Mouse (Mus musculus): ENCODE results near the gene Rab5c. TPM values are rescaled to one million over a fixed set of nuclear protein-coding genes. Genes with fewer than 3 reads are reported as not detected.

Gene Rab5c
- total and polyA plus RNA-seq, 3 experiments, result 121 to 156 (median 150) TPM

DNA sequence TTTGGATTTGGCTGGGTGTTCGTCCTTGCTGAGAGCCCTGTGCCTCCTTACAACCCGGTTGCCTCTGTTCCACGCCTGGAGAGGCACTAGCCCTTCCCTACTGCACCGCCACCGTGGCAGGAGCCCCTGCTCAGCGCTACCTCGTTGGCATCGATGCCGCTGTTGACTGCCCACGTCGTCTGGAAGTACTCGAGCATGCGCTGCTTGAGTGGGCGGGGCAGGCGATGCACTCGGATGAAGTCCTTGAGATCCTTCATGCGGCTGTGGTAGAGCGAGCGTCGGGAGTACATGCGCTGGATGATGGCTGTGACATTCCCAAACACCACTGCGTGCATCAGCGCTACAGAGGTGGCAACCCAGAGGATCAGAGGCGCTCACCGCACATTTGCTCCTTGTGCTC, 11.5 kb upstream of the Rab5c start:
- Histone ChIP-seq H3K27ac (ENCODE audit: insufficient read depth, low read depth) (no peak overlapping the region), H3K4me1 (ENCODE audit: control insufficient read depth in 1 of 2, insufficient read depth in 2 of 2) (0 out of 4 replicates have a peak, but pooled peaks cover 0 to 3% of the 10 kb centered on the region in 2 experiments), H3K9me3 (replicated peaks; ENCODE audit: low read length) (peaks cover 3% of the 10 kb centered on the region), H3K36me3 (replicated peaks in 1 of 2; ENCODE audit: control insufficient read depth in 1 of 2, insufficient read depth in 1 of 2, low read length in 1 of 2) (peaks cover 32 to 92% of the 10 kb centered on the region in 2 experiments), H3K9ac (ENCODE audit: insufficient read depth, low read depth) (no peak overlapping the region), H3K4me3 (replicated peaks in 1 of 3; ENCODE audit: low read depth in 2 of 3, low read length in 2 of 3, poor library complexity in 1 of 3) (no peak overlapping the region), H3K79me2 (replicated peaks; ENCODE audit: control insufficient read depth, extremely low read depth, insufficient read depth, poor library complexity, severe bottlenecking) (no peaks in the 10 kb centered on the region), H3K27me3 (replicated peaks) (no peaks in the 10 kb centered on the region), H3K4me2 (ENCODE audit: insufficient read depth, low read depth, poor library complexity, severe bottlenecking) (no peak overlapping the region)
- TF ChIP-seq ELF1 (IDR thresholded peaks at IDR 0.05; ENCODE audit: low read depth, low read length), result no peak
- no peak for TF ChIP-seq USF2 (conservative IDR thresholded peaks at IDR 0.05; ENCODE audit: low read depth, low read length)
- TF ChIP-seq CHD1 (IDR thresholded peaks at IDR 0.05; ENCODE audit: low read depth, low read length), result no peak
- TF ChIP-seq TBP (conservative IDR thresholded peaks at IDR 0.05; ENCODE audit: low read depth, low read length), result no peak
- TF ChIP-seq USF1 (IDR thresholded peaks at IDR 0.05; ENCODE audit: low read depth, low read length), result no peak
- no peak for TF ChIP-seq RAD21 (IDR thresholded peaks at IDR 0.05; ENCODE audit: low read depth, low read length)
- TF ChIP-seq ETS1 (conservative IDR thresholded peaks at IDR 0.05; ENCODE audit: low read depth, low read length), result no peak
- no peak for TF ChIP-seq SIN3A (IDR thresholded peaks at IDR 0.05; ENCODE audit: low read length)
- TF ChIP-seq HCFC1 (IDR thresholded peaks at IDR 0.05; ENCODE audit: low read depth, low read length), result no peak
- TF ChIP-seq MEF2A (IDR thresholded peaks at IDR 0.05; ENCODE audit: borderline replicate concordance, low read depth, low read length), result no peak
- TF ChIP-seq POLR2A (IDR thresholded peaks at IDR 0.05; ENCODE audit: low read depth, low read length), result no peak
- TF ChIP-seq SMC3 (IDR thresholded peaks at IDR 0.05; ENCODE audit: low read depth, low read length), result no peak
- DNase-seq (ENCODE audit: extremely low read depth), result no peak
- in situ Hi-C loops (cut with MboI; ENCODE audit: low pct_ligation_motif_present, low pct_unique_long_range_greater_than_20kb, low sequenced_read_pairs) (no loop called here), dilution Hi-C loops (cut with MboI; ENCODE audit: extremely low pct_ligation_motif_present, extremely low pct_unique_long_range_greater_than_20kb, low sequenced_read_pairs) (no loop called here)

DNA sequence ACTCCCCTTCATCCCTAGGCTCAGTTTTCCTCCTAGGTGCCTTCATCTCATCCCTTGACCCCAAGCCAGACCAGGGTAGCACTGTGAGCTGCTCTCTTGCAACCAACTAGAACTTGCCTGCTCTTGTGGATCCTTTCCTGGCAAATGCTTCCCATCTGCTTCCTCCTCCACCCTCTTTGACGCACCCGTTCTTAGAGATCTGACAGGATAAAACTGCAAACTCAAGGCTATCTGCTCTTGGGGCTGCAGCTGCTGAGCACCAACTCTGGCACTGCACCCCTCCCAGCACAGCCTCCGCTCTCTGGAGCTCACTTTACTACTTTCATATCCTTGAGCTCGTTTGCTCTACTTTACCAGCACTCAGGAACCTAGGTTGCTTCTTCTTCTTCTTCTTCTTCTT, 10.6 kb upstream of the Rab5c start:
- no peak overlapping the region for H3K4me2 ChIP-seq (ENCODE audit: insufficient read depth, low read depth, poor library complexity, severe bottlenecking)
- no peak overlapping the region for H3K4me3 ChIP-seq (replicated peaks in 1 of 3; ENCODE audit: low read depth in 2 of 3, low read length in 2 of 3, poor library complexity in 1 of 3)
- dilution Hi-C loops (cut with MboI; ENCODE audit: extremely low pct_ligation_motif_present, extremely low pct_unique_long_range_greater_than_20kb, low sequenced_read_pairs) (no loop called here), in situ Hi-C loops (cut with MboI; ENCODE audit: low pct_ligation_motif_present, low pct_unique_long_range_greater_than_20kb, low sequenced_read_pairs) (no loop called here)
- peaks cover 3% of the 10 kb centered on the region for H3K9me3 ChIP-seq (replicated peaks; ENCODE audit: low read length)
- H3K9ac ChIP-seq (ENCODE audit: insufficient read depth, low read depth), result no peak overlapping the region
- H3K79me2 ChIP-seq (replicated peaks; ENCODE audit: control insufficient read depth, extremely low read depth, insufficient read depth, poor library complexity, severe bottlenecking), result no peaks in the 10 kb centered on the region
- no peak overlapping the region for H3K27ac ChIP-seq (ENCODE audit: insufficient read depth, low read depth)
- peaks cover 27 to 90% of the 10 kb centered on the region in 2 experiments for H3K36me3 ChIP-seq (replicated peaks in 1 of 2; ENCODE audit: control insufficient read depth in 1 of 2, insufficient read depth in 1 of 2, low read length in 1 of 2)
- no peak for DNase-seq (ENCODE audit: extremely low read depth)
- TF ChIP-seq NELFE (IDR thresholded peaks at IDR 0.05; ENCODE audit: low read depth, low read length) (no peak), ZKSCAN1 (IDR thresholded peaks at IDR 0.05; ENCODE audit: borderline replicate concordance, low read depth, low read length) (no peak), NRF1 (IDR thresholded peaks at IDR 0.05; ENCODE audit: low read depth, low read length) (no peak), BHLHE40 (IDR thresholded peaks at IDR 0.05; ENCODE audit: low read depth, low read length) (no peak), UBTF (IDR thresholded peaks at IDR 0.05; ENCODE audit: low read depth, low read length) (no peak), MAFK (IDR thresholded peaks at IDR 0.05; ENCODE audit: insufficient replicate concordance, low read length) (no peak), IRF4 (IDR thresholded peaks at IDR 0.05; ENCODE audit: low read depth, low read length) (no peak)
- H3K27me3 ChIP-seq (replicated peaks), result no peaks in the 10 kb centered on the region
- 0 out of 4 replicates have a peak, but pooled peaks cover 0 to 3% of the 10 kb centered on the region in 2 experiments for H3K4me1 ChIP-seq (ENCODE audit: control insufficient read depth in 1 of 2, insufficient read depth in 2 of 2)
